Mouse (Mus musculus): Measurements from ENCODE around the gene Dnase1l3. TPM values are rescaled to one million over a fixed set of nuclear protein-coding genes. Genes with fewer than 3 reads are reported as not detected.

Gene Dnase1l3
- polyA plus RNA-seq, 1 experiment = 14.3 TPM

- WGBS = 58% methylated on average over 3 of the region's 3 CpGs
- no peak for DNase-seq (ENCODE audit: low read depth, low spot score)
Observed at GRCm38 (mm10) chr14:7989961-7990360, 4.4 kb downstream of the Dnase1l3 start.

- WGBS = 75% methylated on average over 1 of the region's 1 CpGs
- DNase-seq (ENCODE audit: low read depth, low spot score) = no peak
Observed at GRCm38 (mm10) chr14:7989371-7989770, 5.0 kb downstream of the Dnase1l3 start.

- 94% methylated on average over 6 of the region's 6 CpGs for WGBS
- DNase-seq (ENCODE audit: low read depth, low spot score) = no peak
Observed at GRCm38 (mm10) chr14:7986913-7987312, 7.5 kb downstream of the Dnase1l3 start.

- no peak for DNase-seq (ENCODE audit: low read depth, low spot score)
- 97% methylated on average over 1 of the region's 1 CpGs for WGBS
Observed at GRCm38 (mm10) chr14:7981226-7981625, 13.1 kb downstream of the Dnase1l3 start.

GRCm38 (mm10) chr14:7978183-7978582 is 16.2 kb downstream of the Dnase1l3 start:
- DNase-seq (ENCODE audit: low read depth, low spot score) = no peak
- 77% methylated on average over 1 of the region's 1 CpGs for WGBS

- DNase-seq (ENCODE audit: low read depth, low spot score) = no peak
- WGBS = 100% methylated on average over 1 of the region's 1 CpGs
Observed at GRCm38 (mm10) chr14:7977471-7977870, 16.9 kb downstream of the Dnase1l3 start.

- DNase-seq (ENCODE audit: low read depth, low spot score) = no peak
- 79% methylated on average over 6 of the region's 6 CpGs for WGBS
Observed at GRCm38 (mm10) chr14:7975177-7975576, 19.2 kb downstream of the Dnase1l3 start.

- no peak for DNase-seq (ENCODE audit: low read depth, low spot score)
- WGBS = 88% methylated on average over 1 of the region's 1 CpGs
Observed at GRCm38 (mm10) chr14:7974643-7975042, 19.7 kb downstream of the Dnase1l3 start.

GRCm38 (mm10) chr14:7971889-7972493 is 22.4 kb downstream of the Dnase1l3 start:
- no peak for DNase-seq (ENCODE audit: low read depth, low spot score)
- 72% methylated on average over 10 of the region's 10 CpGs for WGBS

- no peak for DNase-seq (ENCODE audit: low read depth, low spot score)
- 49% methylated on average over 11 of the region's 11 CpGs for WGBS
Observed at GRCm38 (mm10) chr14:7964219-7964889, 30.0 kb downstream of the Dnase1l3 start.

GRCm38 (mm10) chr14:7963160-7963559 is 31.2 kb downstream of the Dnase1l3 start:
- 32% methylated on average over 7 of the region's 7 CpGs for WGBS
- DNase-seq (ENCODE audit: low read depth, low spot score) = no peak

- no peak for DNase-seq (ENCODE audit: low read depth, low spot score)
- WGBS = 91% methylated on average over 2 of the region's 2 CpGs
Observed at GRCm38 (mm10) chr14:7962626-7963025, 31.7 kb downstream of the Dnase1l3 start.

- no peak for DNase-seq (ENCODE audit: low read depth, low spot score)
Observed at GRCm38 (mm10) chr14:7961714-7962113, 32.7 kb downstream of the Dnase1l3 start.

GRCm38 (mm10) chr14:7960616-7961015 is 33.8 kb downstream of the Dnase1l3 start:
- no peak for DNase-seq (ENCODE audit: low read depth, low spot score)
- WGBS = 86% methylated on average over 11 of the region's 11 CpGs

More at GRCm38 (mm10) chr14:7961714-7962113, 32.7 kb downstream of the Dnase1l3 start:
- WGBS = 22% methylated on average over 5 of the region's 5 CpGs

GRCm38 (mm10) chr14:7957049-7957448 is 37.3 kb downstream of the Dnase1l3 start, which contains the start of gene Gm45521:
TSS of gene Gm45521 (plus strand) at chr14:7957288.
- WGBS = 90% methylated on average over 9 of the region's 9 CpGs
- DNase-seq (ENCODE audit: low read depth, low spot score) = no peak

- 85% methylated on average over 10 of the region's 10 CpGs for WGBS
- DNase-seq (ENCODE audit: low read depth, low spot score) = no peak
Observed at GRCm38 (mm10) chr14:7956427-7956826, 37.9 kb downstream of the Dnase1l3 start.

- 18% methylated on average over 6 of the region's 6 CpGs for WGBS
- DNase-seq (ENCODE audit: low read depth, low spot score) = peak; percentile 70
Observed at GRCm38 (mm10) chr14:7954071-7954471, 40.3 kb downstream of the Dnase1l3 start.

- peak; percentile 80 for DNase-seq (ENCODE audit: low read depth, low spot score)
- 18% methylated on average over 12 of the region's 12 CpGs for WGBS
Observed at GRCm38 (mm10) chr14:7952610-7953254, 41.6 kb downstream of the Dnase1l3 start.

GRCm38 (mm10) chr14:7951234-7951633 is 43.1 kb downstream of the Dnase1l3 start:
- 34% methylated on average over 9 of the region's 9 CpGs for WGBS
- no peak for DNase-seq (ENCODE audit: low read depth, low spot score)

GRCm38 (mm10) chr14:7945261-7945660 is 49.1 kb downstream of the Dnase1l3 start:
- 84% methylated on average over 5 of the region's 5 CpGs for WGBS
- DNase-seq (ENCODE audit: low read depth, low spot score) = no peak
